Comparison of ENCODE assay signal across 15 mouse cellular contexts in the genomic region with DNA sequence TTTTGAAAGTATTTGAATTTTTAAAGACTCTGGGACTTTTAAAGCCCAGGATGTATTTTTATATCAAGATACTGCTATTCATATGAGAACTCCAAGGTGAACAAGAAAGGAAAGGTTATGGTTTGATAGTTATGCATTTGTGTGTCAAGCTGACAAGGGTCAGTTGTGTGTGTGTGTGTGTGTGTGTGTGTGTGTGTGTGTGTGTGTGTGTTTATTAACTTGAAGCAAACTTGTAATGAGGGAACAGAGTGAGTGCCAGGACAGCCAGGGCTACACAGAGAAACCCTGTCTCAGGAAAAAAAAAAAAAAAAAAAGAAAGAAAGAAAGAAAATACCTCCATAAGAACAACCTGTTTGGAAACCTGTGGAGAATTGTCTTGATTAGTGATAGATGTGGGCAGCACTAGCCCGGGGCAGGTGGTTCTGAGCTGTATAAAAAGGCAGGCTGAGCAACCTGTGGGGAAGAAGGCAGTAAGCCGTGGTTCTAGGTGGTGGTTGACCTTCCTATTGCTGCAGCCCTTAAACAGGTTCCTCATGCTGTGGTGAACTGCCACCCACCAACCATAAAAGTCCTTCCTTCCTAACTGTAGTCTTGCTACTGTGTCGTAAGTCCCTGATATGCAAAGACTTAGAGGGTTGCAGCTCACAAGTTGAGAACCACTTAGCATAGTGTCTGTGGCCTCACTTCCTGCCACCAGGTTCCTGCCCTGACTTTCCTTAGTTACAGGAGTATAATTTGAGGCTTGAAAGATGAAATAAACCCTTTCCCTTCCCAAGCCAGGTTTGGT. TPM values are rescaled to one million over a fixed set of nuclear protein-coding genes. Genes with fewer than 3 reads are reported as not detected.
DNase-seq lines count a peak whose midpoint lies in the region; ATAC-seq and TF ChIP-seq lines count a peak whose summit lies in the region.
"Had no signal": no experiment of that assay in that cellular context is flagged by ENCODE, and none has a peak within 500 bp of the region (broad histone marks: within the 10 kb centered on the region; RNA-seq: fewer than 3 reads in every experiment).

No protein-coding gene starts in this region.

- no peak overlapping the region for H3K27ac ChIP-seq in intestine, embryonic 16.5 days (ENCODE audit: low read length)
- no peak overlapping the region for H3K27ac ChIP-seq in intestine, embryonic 15.5 days
- H3K27ac ChIP-seq in thymus, adult 2 months (ENCODE audit: control insufficient read depth, insufficient read depth, low read length) = no peak overlapping the region
- no peak overlapping the region for H3K27ac ChIP-seq in hindbrain, embryonic 12.5 days
- H3K27ac ChIP-seq in forebrain, embryonic 16.5 days (ENCODE audit: low read length) = no peak overlapping the region
- H3K27ac ChIP-seq: hindbrain, embryonic 13.5 days; liver, embryonic 13.5 days had no signal

- no peak overlapping the region for H3K9ac ChIP-seq in intestine, embryonic 16.5 days (ENCODE audit: low read depth, low read length)
- no peak overlapping the region for H3K9ac ChIP-seq in intestine, embryonic 15.5 days
- no peak overlapping the region for H3K9ac ChIP-seq in hindbrain, embryonic 12.5 days
- no peak overlapping the region for H3K9ac ChIP-seq in forebrain, embryonic 16.5 days (replicated peaks; ENCODE audit: low read depth, low read length)
- H3K9ac ChIP-seq: heart, embryonic 12.5 days; hindbrain, embryonic 13.5 days; liver, embryonic 13.5 days had no signal

- no peak overlapping the region for H3K4me2 ChIP-seq in intestine, embryonic 16.5 days (ENCODE audit: low read depth, low read length)
- H3K4me2 ChIP-seq in intestine, embryonic 15.5 days (replicated peaks) = no peak overlapping the region
- no peak overlapping the region for H3K4me2 ChIP-seq in hindbrain, embryonic 12.5 days (replicated peaks)
- H3K4me2 ChIP-seq in forebrain, embryonic 16.5 days (ENCODE audit: low read length) = no peak overlapping the region
- H3K4me2 ChIP-seq: heart, embryonic 12.5 days; hindbrain, embryonic 13.5 days; liver, embryonic 13.5 days had no signal

- DNase-seq in thymus, adult 2 months = peak; percentile 2
- no peak for DNase-seq in thymus, adult 18-20 months
- no peak for DNase-seq in gastrocnemius, postnatal 14 days
- DNase-seq: cerebellum, adult 11-12 months; liver, embryonic 13.5 days; right cerebral cortex, postnatal 4 days had no signal

- ATAC-seq in intestine, embryonic 16.5 days = 0 out of 2 replicates have a peak, but pooled peaks have one; percentile 21
- no peak for ATAC-seq in intestine, embryonic 15.5 days
- no peak for ATAC-seq in hindbrain, embryonic 12.5 days (ENCODE audit: low FRiP score)
- no peak for ATAC-seq in forebrain, embryonic 16.5 days

- intact Hi-C loops in gastrocnemius, postnatal 14 days (cut with DNase I; ENCODE audit: low total_unique reads) = no loop called here

- no peak for TF ChIP-seq CTCF in thymus, adult 2 months (IDR thresholded peaks at IDR 0.05; ENCODE audit: borderline replicate concordance, control insufficient read depth, extremely low read depth, insufficient read depth, low read length, poor library complexity)

- H3K9me3 ChIP-seq in intestine, embryonic 16.5 days (ENCODE audit: control insufficient read depth, low read length) = no peaks in the 10 kb centered on the region
- H3K9me3 ChIP-seq in intestine, embryonic 15.5 days = no peaks in the 10 kb centered on the region
- peaks cover 4% of the 10 kb centered on the region for H3K9me3 ChIP-seq in megakaryocyte, embryonic 14.5 days
- no peaks in the 10 kb centered on the region for H3K9me3 ChIP-seq in hindbrain, embryonic 12.5 days (replicated peaks)
- no peaks in the 10 kb centered on the region for H3K9me3 ChIP-seq in forebrain, embryonic 16.5 days (ENCODE audit: control insufficient read depth, low read length)
- H3K9me3 ChIP-seq: heart, embryonic 12.5 days; hindbrain, embryonic 13.5 days; liver, embryonic 13.5 days had no signal

- no peaks in the 10 kb centered on the region for H3K27me3 ChIP-seq in intestine, embryonic 16.5 days (replicated peaks; ENCODE audit: control insufficient read depth, insufficient read depth, low read length)
- no peaks in the 10 kb centered on the region for H3K27me3 ChIP-seq in intestine, embryonic 15.5 days (replicated peaks)
- no peaks in the 10 kb centered on the region for H3K27me3 ChIP-seq in thymus, adult 2 months (ENCODE audit: control insufficient read depth, insufficient read depth, low read length)
- H3K27me3 ChIP-seq in megakaryocyte, embryonic 14.5 days (replicated peaks) = no peaks in the 10 kb centered on the region
- H3K27me3 ChIP-seq in hindbrain, embryonic 12.5 days = no peaks in the 10 kb centered on the region
- H3K27me3 ChIP-seq in forebrain, embryonic 16.5 days (replicated peaks; ENCODE audit: control insufficient read depth, insufficient read depth, low read length) = no peaks in the 10 kb centered on the region
- H3K27me3 ChIP-seq: heart, embryonic 12.5 days; hindbrain, embryonic 13.5 days; liver, embryonic 13.5 days had no signal

- 75% methylated on average over 3 of the region's 3 CpGs for WGBS in intestine, embryonic 16.5 days
- WGBS in intestine, embryonic 15.5 days = 79% methylated on average over 3 of the region's 3 CpGs
- 4% methylated on average over 3 of the region's 3 CpGs for WGBS in thymus, adult 2 months
- 90% methylated on average over 3 of the region's 3 CpGs for WGBS in hindbrain, embryonic 12.5 days
- 87% methylated on average over 3 of the region's 3 CpGs for WGBS in forebrain, embryonic 16.5 days

- H3K4me3 ChIP-seq in intestine, embryonic 16.5 days (ENCODE audit: low read length) = no peak overlapping the region
- H3K4me3 ChIP-seq in intestine, embryonic 15.5 days (replicated peaks) = no peak overlapping the region
- no peak overlapping the region for H3K4me3 ChIP-seq in thymus, adult 2 months (ENCODE audit: control insufficient read depth, insufficient read depth, low read length)
- peak overlapping the region; percentile 42 for H3K4me3 ChIP-seq in megakaryocyte, embryonic 14.5 days (replicated peaks)
- no peak overlapping the region for H3K4me3 ChIP-seq in hindbrain, embryonic 12.5 days
- no peak overlapping the region for H3K4me3 ChIP-seq in forebrain, embryonic 16.5 days (replicated peaks; ENCODE audit: low read length)
- H3K4me3 ChIP-seq: erythroblast, embryonic 14.5 days; heart, embryonic 12.5 days; hindbrain, embryonic 13.5 days; liver, embryonic 13.5 days had no signal

- 0 out of 2 replicates have a peak, but pooled peaks cover 5% of the 10 kb centered on the region for H3K4me1 ChIP-seq in intestine, embryonic 16.5 days (ENCODE audit: control insufficient read depth, insufficient read depth, low read length)
- no peaks in the 10 kb centered on the region for H3K4me1 ChIP-seq in intestine, embryonic 15.5 days (replicated peaks)
- peaks cover 7% of the 10 kb centered on the region; the same call in 1 of the 2 replicates for H3K4me1 ChIP-seq in thymus, adult 2 months (replicated peaks; ENCODE audit: control insufficient read depth, insufficient read depth, low read length)
- peaks cover 35% of the 10 kb centered on the region for H3K4me1 ChIP-seq in megakaryocyte, embryonic 14.5 days
- no peaks in the 10 kb centered on the region for H3K4me1 ChIP-seq in hindbrain, embryonic 12.5 days
- no peaks in the 10 kb centered on the region for H3K4me1 ChIP-seq in forebrain, embryonic 16.5 days (replicated peaks; ENCODE audit: control insufficient read depth, insufficient read depth, low read length)
- H3K4me1 ChIP-seq: hindbrain, embryonic 13.5 days had no signal

- TF ChIP-seq POLR2A in thymus, adult 2 months (IDR thresholded peaks at IDR 0.05; ENCODE audit: control insufficient read depth, extremely low read depth, insufficient read depth, low read length, poor library complexity) = no peak

- no peaks in the 10 kb centered on the region for H3K36me3 ChIP-seq in intestine, embryonic 16.5 days (ENCODE audit: control insufficient read depth, insufficient read depth, low read length)
- no peaks in the 10 kb centered on the region for H3K36me3 ChIP-seq in intestine, embryonic 15.5 days
- no peaks in the 10 kb centered on the region for H3K36me3 ChIP-seq in thymus, adult 2 months (ENCODE audit: control insufficient read depth, insufficient read depth, low read length)
- no peaks in the 10 kb centered on the region for H3K36me3 ChIP-seq in megakaryocyte, embryonic 14.5 days (replicated peaks; ENCODE audit: low read length)
- no peaks in the 10 kb centered on the region for H3K36me3 ChIP-seq in hindbrain, embryonic 12.5 days
- no peaks in the 10 kb centered on the region for H3K36me3 ChIP-seq in forebrain, embryonic 16.5 days (ENCODE audit: control insufficient read depth, insufficient read depth)
- H3K36me3 ChIP-seq: heart, embryonic 12.5 days; hindbrain, embryonic 13.5 days; liver, embryonic 13.5 days had no signal

RNA-seq across cellular contexts. Expression of a gene that starts 34.3 kb away (rescaled TPM):
- polyA plus RNA-seq in intestine, embryonic 16.5 days (2015; fragmentation: Nextera tagmentation; extraction: Ambion mirVana) = 30.7 and 38.5 TPM in 2 replicates
- 52.4 and 60.8 TPM in 2 replicates for polyA plus RNA-seq in intestine, embryonic 15.5 days (2015; fragmentation: Nextera tagmentation; extraction: Ambion mirVana)
- polyA plus RNA-seq in thymus, adult 2 months (2012; rRNA removed) = 67.3 and 67.8 TPM in 2 replicates
- 2.2 and 3.4 TPM in 2 replicates for polyA plus RNA-seq in megakaryocyte, embryonic 14.5 days (2012; ENCODE audit: insufficient read depth, low replicate concordance)
- 28.7 and 33.2 TPM in 2 replicates for polyA plus RNA-seq in hindbrain, embryonic 12.5 days (2016; fragmentation: Nextera tagmentation; extraction: Ambion mirVana)
- polyA plus RNA-seq in forebrain, embryonic 16.5 days (2015; fragmentation: Nextera tagmentation; extraction: Ambion mirVana) = 45.1 and 53.9 TPM in 2 replicates
- total RNA-seq in gastrocnemius, postnatal 14 days (2021) = 10 to 100 TPM; 61.1 to 72.7 TPM
- total RNA-seq: MEL had no signal
